Mouse (Mus musculus) liver, postnatal 0 days (tissue): ENCODE measurements at regions not wholly inside any gene's neighbourhood (a gene's known extent, or its start where the extent isn't known, plus 50 kb on each side); places are given as distances from the start of the nearest gene placed in this dataset.

Source experiments
- CTCF ChIP-seq: sonication (generic); IDR thresholded peaks from 2 replicates; pipeline ENCODE4 v1.5.1; 2016; ENCODE audit warnings: antibody characterized with exemption, low read depth
- EP300 ChIP-seq: IDR thresholded peaks from 2 replicates; pipeline ENCODE4 v1.6.1; 2016; ENCODE audit warnings: antibody characterized with exemption, low read depth, mild to moderate bottlenecking

GRCm38 (mm10) chr12:54316980-54317471, 113.4 kb upstream of the Egln3 start:
- TF ChIP-seq EP300 (no peak), CTCF (no peak)
